Mouse (Mus musculus) erythroblast, embryonic 14.5 days (primary cell): Measurements from ENCODE around the gene Rgs16.

Source experiments
- GATA1 ChIP-seq: IDR thresholded peaks from 2 replicates; pipeline ENCODE4 v1.6.1; 2012; ENCODE audit warnings: low read length, inconsistent platforms, mixed read lengths
- TAL1 ChIP-seq: IDR thresholded peaks from 3 replicates; pipeline ENCODE4 v1.6.1; 2012; ENCODE audit warnings: low read length, inconsistent platforms, mixed read lengths

- TF ChIP-seq GATA1 (no peak), TAL1 (no peak)
Observed at GRCm38 (mm10) chr1:153702853-153703410, 37.2 kb upstream of the Rgs16 start.
